Mouse (Mus musculus) cerebellum, adult 11-12 months (tissue): ENCODE results near the gene Fam219a.
A peak's percentile ranks its signal among the peaks of the same experiment; 100 is the strongest.

Source experiments
- DNase-seq: peaks from one replicate; pipeline ENCODE4 v3.0.0; 2022

Gene Fam219a

GRCm38 (mm10) chr4:41504325-41504724 is 65.0 kb downstream of the Fam219a start:
- no peak for DNase-seq

- peak; percentile 96 for DNase-seq
Measured at GRCm38 (mm10) chr4:41502986-41503412, 66.3 kb downstream of the Fam219a start, which contains the start of gene AI464131. TSS of gene AI464131 (minus strand) at chr4:41503076.

- no peak for DNase-seq
Measured at GRCm38 (mm10) chr4:41502171-41502940, 67.0 kb downstream of the Fam219a start.

GRCm38 (mm10) chr4:41500787-41501186 is 68.6 kb downstream of the Fam219a start:
- DNase-seq: no peak

- DNase-seq: no peak
Measured at GRCm38 (mm10) chr4:41499619-41500018, 69.7 kb downstream of the Fam219a start.

GRCm38 (mm10) chr4:41498921-41499391 is 70.4 kb downstream of the Fam219a start:
- no peak for DNase-seq

- DNase-seq: peak; percentile 19
Measured at GRCm38 (mm10) chr4:41497995-41498845, 71.1 kb downstream of the Fam219a start.

- no peak for DNase-seq
Measured at GRCm38 (mm10) chr4:41497579-41497978, 71.8 kb downstream of the Fam219a start.

GRCm38 (mm10) chr4:41497046-41497445 is 72.3 kb downstream of the Fam219a start:
- no peak for DNase-seq

GRCm38 (mm10) chr4:41495850-41496249 is 73.5 kb downstream of the Fam219a start:
- DNase-seq: peak; percentile 18

GRCm38 (mm10) chr4:41495076-41495475 is 74.3 kb downstream of the Fam219a start:
- no peak for DNase-seq

GRCm38 (mm10) chr4:41494378-41494777 is 75.0 kb downstream of the Fam219a start:
- no peak for DNase-seq

- no peak for DNase-seq
Measured at GRCm38 (mm10) chr4:41493464-41494116, 75.7 kb downstream of the Fam219a start.

GRCm38 (mm10) chr4:41492951-41493350 is 76.4 kb downstream of the Fam219a start:
- no peak for DNase-seq

GRCm38 (mm10) chr4:41481601-41482017 is 87.7 kb downstream of the Fam219a start:
- no peak for DNase-seq

- no peak for DNase-seq
Measured at GRCm38 (mm10) chr4:41480254-41480653, 89.1 kb downstream of the Fam219a start.

- DNase-seq: no peak
Measured at GRCm38 (mm10) chr4:41479456-41479804, 89.9 kb downstream of the Fam219a start.

GRCm38 (mm10) chr4:41478751-41479455 is 90.4 kb downstream of the Fam219a start:
- no peak for DNase-seq

GRCm38 (mm10) chr4:41477648-41478160 is 91.6 kb downstream of the Fam219a start:
- DNase-seq: no peak

- no peak for DNase-seq
Measured at GRCm38 (mm10) chr4:41471384-41471689, 98.0 kb downstream of the Fam219a start.

- DNase-seq: no peak
Measured at GRCm38 (mm10) chr4:41470684-41471383, 98.5 kb downstream of the Fam219a start.
